ENCODE assay signal across 10 mouse cellular contexts in genomic region chr7:127760478-127760877, GRCm38 (mm10). TPM values are rescaled to one million over a fixed set of nuclear protein-coding genes. Genes with fewer than 3 reads are reported as not detected.
"Had no signal": no experiment of that assay in that cellular context is flagged by ENCODE, and none has a peak within 500 bp of the region (broad histone marks: within the 10 kb centered on the region; RNA-seq: fewer than 3 reads in every experiment).

No protein-coding gene starts in this region.

- H3K4me3 ChIP-seq: limb, embryonic 12.5 days; midbrain, embryonic 12.5 days; neural tube, embryonic 13.5 days had no signal

- H3K4me2 ChIP-seq: limb, embryonic 12.5 days; liver, embryonic 11.5 days; lung, embryonic 14.5 days; midbrain, embryonic 12.5 days; neural tube, embryonic 13.5 days had no signal

- ATAC-seq: inflammation-experienced regulatory T-cells, adult 6 months; midbrain, embryonic 16.5 days had no signal

- H3K27me3 ChIP-seq: limb, embryonic 12.5 days; midbrain, embryonic 12.5 days; neural tube, embryonic 13.5 days had no signal

- H3K27ac ChIP-seq: limb, embryonic 12.5 days; midbrain, embryonic 12.5 days; neural tube, embryonic 13.5 days had no signal

- DNase-seq: thymus, adult 18-20 months had no signal

- H3K9me3 ChIP-seq: limb, embryonic 12.5 days; midbrain, embryonic 12.5 days; neural tube, embryonic 13.5 days had no signal

- H3K9ac ChIP-seq: limb, embryonic 12.5 days; lung, embryonic 14.5 days; midbrain, embryonic 12.5 days; neural tube, embryonic 13.5 days had no signal

RNA-seq across cellular contexts. Expression of gene Gm49388, which starts 24.9 kb away (rescaled TPM):
- polyA plus RNA-seq: inflammation-experienced regulatory T-cells, adult 6 months; large intestine, adult 2 months; limb, embryonic 12.5 days; liver, embryonic 11.5 days; liver, embryonic 16.5 days; midbrain, embryonic 12.5 days; midbrain, embryonic 16.5 days; neural tube, embryonic 13.5 days had no signal

RNA-seq across cellular contexts. Expression of gene Ctf2, which starts 28.5 kb away (rescaled TPM):
- polyA plus RNA-seq: inflammation-experienced regulatory T-cells, adult 6 months; large intestine, adult 2 months; lung, embryonic 14.5 days; neural tube, embryonic 13.5 days had no signal
